Mouse (Mus musculus) limb, embryonic 12.5 days (tissue): ENCODE measurements at regions not wholly inside any gene's neighbourhood (a gene's known extent, or its start where the extent isn't known, plus 50 kb on each side); places are given as distances from the start of the nearest gene placed in this dataset.

Experiments used
- ATAC-seq: fragments of 200-750 bp; cut with Nextera tagmentation; 2 replicates; pipeline ENCODE4 v1.8.0; 2017; ENCODE audit warnings: low read depth, moderate TSS enrichment; ENCODE audit not compliant: insufficient number of reproducible peaks, insufficient read depth, low FRiP score, low TSS enrichment
- H3K27ac ChIP-seq: fragments of 300-500 bp; sonication (generic); 2 replicates; pipeline ENCODE4 v1.5.1; 2016; ENCODE audit warnings: mild to moderate bottlenecking, moderate library complexity
- H3K27me3 ChIP-seq: fragments of 300-500 bp; sonication (generic); 2 replicates; pipeline ENCODE4 v1.6.1; 2016; ENCODE audit warnings: mild to moderate bottlenecking, moderate library complexity
- H3K36me3 ChIP-seq: fragments of 300-500 bp; sonication (generic); 2 replicates; pipeline ENCODE4 v1.6.1; 2016; ENCODE audit warnings: mild to moderate bottlenecking, moderate library complexity
- H3K4me1 ChIP-seq: fragments of 300-500 bp; sonication (generic); replicated peaks from 2 replicates; pipeline ENCODE4 v1.6.1; 2016
- H3K4me2 ChIP-seq: fragments of 300-500 bp; sonication (generic); 2 replicates; pipeline ENCODE4 v1.6.1; 2016; ENCODE audit warnings: mild to moderate bottlenecking, moderate library complexity
- H3K4me3 ChIP-seq: fragments of 300-500 bp; sonication (generic); replicated peaks from 2 replicates; pipeline ENCODE4 v1.5.1; 2016; ENCODE audit warnings: mild to moderate bottlenecking
- H3K9ac ChIP-seq: fragments of 300-500 bp; sonication (generic); replicated peaks from 2 replicates; pipeline ENCODE4 v1.6.1; 2016; ENCODE audit warnings: mild to moderate bottlenecking, moderate library complexity
- H3K9me3 ChIP-seq: fragments of 300-500 bp; sonication (generic); 2 replicates; pipeline ENCODE4 v1.6.1; 2016; ENCODE audit warnings: mild to moderate bottlenecking, moderate library complexity
- WGBS: fragments of 180-500 bp; shearing (Covaris S2); methylation state at CpG from one replicate; pipeline ENCODE4 v1.1.7; 2016; 5-methylcytosine and 5-hydroxymethylcytosine counted together

DNA sequence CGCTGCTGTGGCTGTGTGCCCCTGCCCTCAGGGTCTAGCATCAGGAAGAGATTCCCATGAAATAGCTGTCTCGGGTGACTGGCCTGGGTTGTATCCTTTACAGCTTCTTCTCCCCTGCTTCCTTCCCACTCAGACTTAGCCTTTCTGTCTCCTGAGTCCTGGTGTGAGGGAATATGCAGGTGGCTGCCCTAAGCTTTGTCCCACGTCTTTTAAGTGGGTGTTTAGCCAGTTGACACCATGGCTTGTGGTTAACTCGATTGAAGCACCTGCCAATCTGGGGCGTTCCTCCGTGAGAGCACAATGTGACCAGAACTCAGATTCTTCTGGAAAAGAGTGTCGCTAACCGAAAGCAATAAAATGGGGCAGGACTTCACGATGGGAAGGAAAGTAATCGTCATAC is 369.4 kb upstream of the 3110018I06Rik start:
- Histone ChIP-seq H3K36me3 (no peaks in the 10 kb centered on the region), H3K9me3 (no peaks in the 10 kb centered on the region; the same call in 1 of the 2 replicates), H3K4me3 (no peak overlapping the region), H3K4me2 (no peak overlapping the region), H3K4me1 (peaks cover 10% of the 10 kb centered on the region), H3K27me3 (0 out of 2 replicates have a peak, but pooled peaks cover 4% of the 10 kb centered on the region), H3K9ac (no peak overlapping the region), H3K27ac (no peak overlapping the region)
- WGBS, result 62% methylated on average over 10 of the region's 10 CpGs
- ATAC-seq, result no peak

GRCm38 (mm10) chr12:107120486-107121186 is 367.8 kb upstream of the 3110018I06Rik start:
- no peak overlapping the region for H3K4me3 ChIP-seq
- no peaks in the 10 kb centered on the region for H3K9me3 ChIP-seq
- ATAC-seq, result no peak
- H3K4me1 ChIP-seq, result peaks cover 26% of the 10 kb centered on the region
- H3K4me2 ChIP-seq, result no peak overlapping the region
- H3K27me3 ChIP-seq, result 0 out of 2 replicates have a peak, but pooled peaks cover 4% of the 10 kb centered on the region
- no peak overlapping the region for H3K27ac ChIP-seq
- 87% methylated on average over 21 of the region's 21 CpGs for WGBS
- H3K36me3 ChIP-seq, result no peaks in the 10 kb centered on the region
- H3K9ac ChIP-seq, result no peak overlapping the region

DNA sequence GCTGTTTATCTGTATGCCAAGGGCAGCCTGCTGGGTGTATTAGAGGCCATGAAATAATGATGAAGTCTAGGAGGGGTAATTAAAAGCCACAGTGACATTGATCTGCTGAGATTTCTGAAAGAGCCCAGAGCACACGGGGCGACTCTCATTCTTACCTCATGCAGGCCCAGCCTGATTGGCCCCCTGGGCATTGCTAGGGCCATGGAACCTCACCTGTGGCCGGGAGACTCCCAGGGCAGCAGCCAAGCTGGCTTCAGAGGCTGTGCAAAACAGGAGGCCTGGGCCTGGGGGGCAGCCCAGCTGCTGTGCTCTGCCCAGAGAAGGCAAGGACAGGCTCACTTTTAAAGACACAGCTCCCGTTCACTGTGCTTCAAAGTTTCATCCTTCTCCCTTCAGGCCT is 366.4 kb upstream of the 3110018I06Rik start:
- H3K4me3 ChIP-seq, result no peak overlapping the region
- 42% methylated on average over 4 of the region's 4 CpGs for WGBS
- 0 out of 2 replicates have a peak, but pooled peaks cover 4% of the 10 kb centered on the region for H3K27me3 ChIP-seq
- H3K9me3 ChIP-seq, result no peaks in the 10 kb centered on the region
- H3K9ac ChIP-seq, result no peak overlapping the region
- no peak for ATAC-seq
- no peak overlapping the region for H3K27ac ChIP-seq
- no peak overlapping the region for H3K4me2 ChIP-seq
- H3K4me1 ChIP-seq, result peaks cover 23% of the 10 kb centered on the region
- H3K36me3 ChIP-seq, result no peaks in the 10 kb centered on the region

GRCm38 (mm10) chr12:107123661-107124060 is 364.8 kb upstream of the 3110018I06Rik start:
- Histone ChIP-seq H3K27ac (no peak overlapping the region), H3K4me1 (peaks cover 23% of the 10 kb centered on the region), H3K9ac (no peak overlapping the region), H3K9me3 (no peaks in the 10 kb centered on the region), H3K4me3 (no peak overlapping the region), H3K27me3 (0 out of 2 replicates have a peak, but pooled peaks cover 4% of the 10 kb centered on the region), H3K36me3 (no peaks in the 10 kb centered on the region), H3K4me2 (no peak overlapping the region)
- no peak for ATAC-seq
- WGBS, result 84% methylated on average over 8 of the region's 8 CpGs

- Histone ChIP-seq H3K27ac (no peak overlapping the region), H3K9ac (no peak overlapping the region), H3K36me3 (no peaks in the 10 kb centered on the region), H3K4me2 (no peak overlapping the region), H3K9me3 (no peaks in the 10 kb centered on the region), H3K27me3 (0 out of 2 replicates have a peak, but pooled peaks cover 4% of the 10 kb centered on the region), H3K4me1 (peaks cover 23% of the 10 kb centered on the region), H3K4me3 (no peak overlapping the region)
- WGBS, result 80% methylated on average over 17 of the region's 17 CpGs
- no peak for ATAC-seq
Observed at GRCm38 (mm10) chr12:107124263-107124885, 364.1 kb upstream of the 3110018I06Rik start.

GRCm38 (mm10) chr12:107125201-107125600 is 363.2 kb upstream of the 3110018I06Rik start:
- WGBS, result 48% methylated on average over 7 of the region's 7 CpGs
- H3K4me1 ChIP-seq, result peaks cover 23% of the 10 kb centered on the region
- no peak overlapping the region for H3K9ac ChIP-seq
- H3K4me2 ChIP-seq, result no peak overlapping the region
- ATAC-seq, result no peak
- no peaks in the 10 kb centered on the region for H3K36me3 ChIP-seq
- no peak overlapping the region for H3K4me3 ChIP-seq
- H3K27me3 ChIP-seq, result no peaks in the 10 kb centered on the region
- no peaks in the 10 kb centered on the region for H3K9me3 ChIP-seq
- no peak overlapping the region for H3K27ac ChIP-seq

DNA sequence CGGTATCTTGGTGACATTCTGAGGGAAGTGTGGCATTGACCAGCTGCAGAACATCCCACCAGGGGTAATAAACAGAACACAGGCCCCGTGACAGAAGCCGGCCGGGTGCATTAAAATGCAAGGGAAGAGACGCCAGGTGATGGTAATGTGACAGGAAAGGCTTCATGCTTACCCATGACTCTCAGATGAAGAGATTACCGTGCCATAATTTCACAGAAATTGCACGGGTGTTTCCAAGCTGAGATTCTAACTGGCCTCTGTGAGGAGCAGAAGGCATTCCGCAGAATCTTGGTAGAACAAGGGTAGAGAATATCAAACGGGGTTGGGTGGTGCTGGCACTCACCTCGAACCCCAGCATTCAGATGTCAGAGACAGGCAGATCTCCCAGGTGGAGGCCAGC is 362.4 kb upstream of the 3110018I06Rik start:
- Histone ChIP-seq H3K27me3 (no peaks in the 10 kb centered on the region), H3K9ac (no peak overlapping the region)
- ATAC-seq, result no peak

DNA sequence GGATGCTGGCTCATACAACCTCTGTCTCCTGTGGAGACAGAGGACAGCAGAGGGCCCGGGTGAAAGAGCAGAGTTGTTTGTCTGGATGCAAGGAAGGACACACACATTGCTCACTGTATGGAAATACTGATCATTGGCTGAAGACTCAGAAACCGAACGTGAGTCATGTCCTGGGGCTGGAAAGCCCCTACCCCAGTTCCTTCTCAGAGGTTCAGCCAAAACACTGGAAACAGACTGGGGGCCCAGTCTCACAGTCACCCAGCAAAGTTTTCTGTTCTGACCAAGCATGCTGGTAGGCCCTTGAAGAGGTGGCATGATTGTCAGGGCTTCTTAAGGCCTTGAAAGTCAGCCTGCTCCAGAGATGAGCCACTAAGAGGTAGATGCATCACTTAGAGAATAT is 360.8 kb upstream of the 3110018I06Rik start:
- H3K27ac ChIP-seq, result no peak overlapping the region
- peaks cover 17% of the 10 kb centered on the region for H3K4me1 ChIP-seq
- 87% methylated on average over 3 of the region's 3 CpGs for WGBS
- no peaks in the 10 kb centered on the region for H3K36me3 ChIP-seq
- no peak for ATAC-seq
- H3K27me3 ChIP-seq, result no peaks in the 10 kb centered on the region
- no peak overlapping the region for H3K9ac ChIP-seq
- no peaks in the 10 kb centered on the region for H3K9me3 ChIP-seq
- no peak overlapping the region for H3K4me2 ChIP-seq
- no peak overlapping the region for H3K4me3 ChIP-seq

More for the DNA sequence above, 362.4 kb upstream of the 3110018I06Rik start:
- 67% methylated on average over 10 of the region's 10 CpGs for WGBS
- H3K9me3 ChIP-seq, result no peaks in the 10 kb centered on the region
- no peaks in the 10 kb centered on the region for H3K36me3 ChIP-seq
- H3K27ac ChIP-seq, result no peak overlapping the region
- peaks cover 23% of the 10 kb centered on the region for H3K4me1 ChIP-seq
- no peak overlapping the region for H3K4me2 ChIP-seq
- H3K4me3 ChIP-seq, result no peak overlapping the region

GRCm38 (mm10) chr12:107129232-107129631 is 359.2 kb upstream of the 3110018I06Rik start:
- WGBS, result 63% methylated on average over 6 of the region's 6 CpGs
- Histone ChIP-seq H3K4me2 (no peak overlapping the region), H3K27me3 (no peaks in the 10 kb centered on the region; the same call in 1 of the 2 replicates), H3K4me3 (no peak overlapping the region), H3K9ac (no peak overlapping the region), H3K9me3 (no peaks in the 10 kb centered on the region), H3K4me1 (peaks cover 14% of the 10 kb centered on the region), H3K36me3 (no peaks in the 10 kb centered on the region), H3K27ac (no peak overlapping the region)
- ATAC-seq, result no peak

DNA sequence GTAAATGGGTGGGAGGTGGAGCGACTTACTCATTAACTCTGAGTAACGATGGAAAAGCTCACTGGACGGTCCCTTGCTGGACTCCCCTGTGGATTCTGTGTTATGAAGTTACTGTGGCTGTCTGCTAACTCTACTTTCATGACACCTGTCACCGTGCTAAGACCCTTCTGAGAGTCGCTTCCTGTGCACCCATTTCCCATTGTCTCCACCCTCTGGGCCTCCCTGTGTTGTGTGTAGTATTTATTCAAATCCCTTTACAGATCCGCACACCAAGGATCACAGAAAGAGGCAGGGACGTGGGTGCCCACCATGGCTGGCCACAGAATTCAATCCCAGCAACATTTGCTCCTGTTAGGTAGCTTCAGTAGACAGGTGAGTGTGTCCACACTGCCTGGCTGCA is 357.1 kb upstream of the 3110018I06Rik start:
- H3K36me3 ChIP-seq, result no peaks in the 10 kb centered on the region
- ATAC-seq, result no peak
- no peak overlapping the region for H3K9ac ChIP-seq
- H3K27me3 ChIP-seq, result no peaks in the 10 kb centered on the region; the same call in 1 of the 2 replicates
- H3K27ac ChIP-seq, result no peak overlapping the region
- H3K4me2 ChIP-seq, result no peak overlapping the region
- 68% methylated on average over 7 of the region's 7 CpGs for WGBS
- H3K4me1 ChIP-seq, result no peaks in the 10 kb centered on the region
- H3K9me3 ChIP-seq, result no peaks in the 10 kb centered on the region
- no peak overlapping the region for H3K4me3 ChIP-seq

DNA sequence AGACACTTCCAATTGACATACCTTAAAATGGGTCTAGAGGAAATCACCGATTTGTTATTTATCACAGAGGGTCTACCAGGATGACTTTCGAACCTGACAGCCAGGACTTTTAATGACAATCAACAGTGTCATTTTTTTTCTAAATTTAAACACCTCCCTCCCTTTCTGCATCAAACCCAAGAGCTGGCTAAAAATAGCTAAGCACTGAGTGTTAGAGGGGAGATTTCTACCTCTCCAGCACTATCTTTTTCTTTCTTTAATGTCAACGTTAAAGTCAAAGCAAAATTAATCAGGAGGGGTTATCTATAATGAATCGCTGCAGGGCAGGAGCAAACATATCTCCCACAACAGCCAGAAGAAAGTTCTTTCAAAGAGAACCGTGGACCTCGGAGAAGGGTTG is 356.6 kb upstream of the 3110018I06Rik start:
- Histone ChIP-seq H3K27me3 (no peaks in the 10 kb centered on the region; the same call in 1 of the 2 replicates), H3K4me1 (no peaks in the 10 kb centered on the region), H3K9me3 (no peaks in the 10 kb centered on the region), H3K27ac (no peak overlapping the region), H3K4me3 (no peak overlapping the region), H3K9ac (no peak overlapping the region), H3K4me2 (no peak overlapping the region), H3K36me3 (no peaks in the 10 kb centered on the region)
- ATAC-seq, result no peak
- 88% methylated on average over 6 of the region's 6 CpGs for WGBS
